Mouse (Mus musculus): Measurements from ENCODE around the gene Gdap2.

Gene Gdap2

GRCm38 (mm10) chr3:100246286-100246825 lies 84.2 kb downstream of the Gdap2 start:
- no peak for DNase-seq (ENCODE audit: low read depth, low spot score)
